Mouse (Mus musculus) thymus, postnatal 10 days (tissue): Measurements from ENCODE around the gene Slc2a4.
A peak's percentile ranks its signal among the peaks of the same experiment; 100 is the strongest.

Experiments
- DNase-seq, 2 experiments: peaks; one replicate each; pipeline ENCODE4 v3.0.0; 2021; ENCODE audit warnings: low spot score in 2 of 2

The Slc2a4 gene

DNA sequence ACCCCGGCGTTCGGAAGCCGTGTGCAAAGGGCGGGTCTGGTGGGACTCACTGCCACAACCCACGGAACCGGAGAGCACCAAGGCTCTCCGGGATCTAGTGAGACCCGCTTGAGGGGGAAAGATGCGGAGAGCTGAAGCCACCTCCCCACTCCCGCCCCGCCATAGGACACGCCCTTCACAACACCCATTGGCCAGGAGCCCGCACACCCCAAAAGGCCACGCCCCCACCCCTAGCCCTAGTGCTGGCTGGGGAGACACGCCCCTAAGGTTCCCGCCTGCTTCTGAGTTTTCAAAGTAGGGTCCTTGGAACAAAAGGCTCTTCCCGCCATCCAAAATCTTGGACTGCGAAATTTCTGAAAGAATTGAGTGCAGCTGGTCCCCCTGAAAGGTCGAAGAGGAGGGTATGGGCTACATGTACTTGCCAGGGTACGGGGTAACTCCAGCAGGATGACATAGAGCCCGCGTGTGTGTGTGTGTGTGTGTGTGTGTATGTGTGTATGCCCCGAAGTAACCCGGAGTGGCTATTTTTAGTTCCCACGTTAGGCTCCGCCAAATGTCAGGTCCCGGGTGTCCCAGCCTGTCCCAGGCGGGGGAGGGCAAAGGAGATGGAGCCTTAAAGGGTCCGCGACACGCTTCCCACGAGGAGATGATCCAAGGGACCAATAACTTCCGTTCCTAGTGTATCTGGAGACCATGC lies at the start of gene Slc2a4:
Slc2a4 (minus strand) TSS at position 123 of the 697 bp plus-strand sequence.
- peak; percentile 91 to 95 for DNase-seq

DNA sequence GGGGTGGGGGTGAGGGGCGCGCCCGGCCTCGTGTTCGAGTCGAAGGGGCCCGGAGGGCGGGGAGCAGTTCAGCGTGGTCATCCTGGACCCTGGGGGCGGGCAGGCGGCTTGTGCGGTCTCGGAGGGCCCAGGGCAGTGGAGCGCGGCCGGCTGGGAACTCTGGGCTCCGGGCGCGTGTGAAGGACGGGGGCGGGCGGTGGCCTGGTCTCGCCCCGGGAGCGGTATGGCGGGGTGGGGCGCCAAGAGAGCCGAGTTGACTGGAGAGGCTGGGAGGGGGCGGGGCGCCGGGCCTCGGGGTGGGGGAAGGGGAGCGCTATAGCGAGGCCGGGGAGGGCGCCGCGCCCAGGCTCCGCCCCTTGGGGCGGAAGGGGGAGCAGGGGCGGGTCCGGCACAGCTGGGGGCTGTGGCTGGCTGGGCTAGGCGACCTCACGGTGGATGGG lies 49.1 kb upstream of the Slc2a4 start:
- DNase-seq: peak; percentile 85 to 94

DNA sequence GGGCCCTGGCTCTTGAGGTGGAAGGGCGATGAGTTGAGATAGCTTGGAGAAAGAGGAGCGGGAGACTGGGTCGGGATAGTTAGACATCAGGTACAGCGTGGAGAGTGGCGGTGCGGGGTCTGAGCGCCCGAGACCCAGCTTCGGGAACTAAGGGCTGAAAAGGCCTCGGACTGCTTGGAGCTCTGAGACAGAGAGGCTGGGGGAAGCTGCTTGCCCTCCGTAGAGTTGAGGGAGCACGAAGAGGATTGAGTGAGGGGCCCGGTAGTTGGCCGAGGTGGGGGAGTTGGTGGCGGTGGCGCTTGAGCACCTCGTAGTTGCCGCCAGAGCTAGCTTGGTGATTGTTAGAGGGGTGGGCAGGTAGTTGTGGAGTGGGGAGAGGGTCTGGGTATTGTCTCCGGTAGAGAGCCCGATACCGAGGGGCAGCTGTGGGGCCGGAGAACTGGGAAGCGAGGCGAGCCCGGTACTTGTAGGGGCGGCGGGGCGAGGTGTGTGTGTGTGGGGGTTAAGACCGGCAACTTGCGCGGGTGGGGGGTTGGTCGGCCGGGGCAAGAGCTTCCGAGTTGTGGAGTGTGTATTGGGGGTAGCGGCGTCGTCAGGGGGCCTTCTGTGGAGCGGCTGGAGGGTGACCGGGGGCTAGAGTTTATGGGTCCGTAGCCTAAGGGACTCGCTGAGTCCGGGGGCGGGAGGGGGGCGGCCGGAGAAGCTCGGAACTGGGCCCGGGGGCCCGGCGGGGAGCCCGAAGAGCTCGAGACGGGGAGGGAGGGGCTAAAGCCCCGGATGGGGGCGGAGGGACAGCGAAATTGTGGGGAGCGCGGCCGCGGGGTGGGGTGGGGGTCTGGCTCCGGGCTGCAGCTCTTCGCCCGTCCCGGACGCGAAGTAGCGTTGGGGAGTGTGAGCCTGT lies 48.4 kb upstream of the Slc2a4 start:
- DNase-seq: peak; percentile 59 to 69

DNA sequence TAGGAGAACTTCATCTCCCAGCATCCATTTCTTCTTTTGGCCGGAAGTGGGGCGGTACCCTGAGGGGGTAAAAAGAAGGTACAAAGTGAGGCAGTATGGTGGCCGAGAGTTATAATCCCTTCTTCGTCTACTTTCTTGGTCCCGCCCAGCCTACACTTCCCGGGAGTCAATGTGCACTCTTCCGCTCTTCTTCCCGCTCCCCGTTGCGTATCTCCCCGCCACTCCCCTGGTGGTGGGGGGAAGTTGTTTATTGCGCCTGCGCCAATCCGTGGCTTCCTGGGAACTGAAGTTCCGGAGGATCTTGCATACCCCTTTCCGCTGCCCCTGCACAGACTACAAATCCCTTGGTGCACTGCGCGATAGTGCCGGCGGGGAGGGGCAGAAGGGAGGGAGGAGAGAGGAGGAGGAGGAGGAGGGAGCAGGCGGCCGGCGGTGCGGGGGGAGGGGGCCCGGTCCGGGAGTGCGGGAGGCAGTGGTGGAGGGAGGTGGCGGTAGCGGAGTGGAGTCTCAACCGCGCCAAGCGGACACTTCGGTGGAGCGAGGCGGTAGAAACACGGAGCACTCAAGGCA lies 47.5 kb upstream of the Slc2a4 start, which contains the start of gene Phf23:
Phf23 (plus strand) TSS at position 387 of the 570 bp plus-strand sequence.
- peak; percentile 95 to 99 for DNase-seq

DNA sequence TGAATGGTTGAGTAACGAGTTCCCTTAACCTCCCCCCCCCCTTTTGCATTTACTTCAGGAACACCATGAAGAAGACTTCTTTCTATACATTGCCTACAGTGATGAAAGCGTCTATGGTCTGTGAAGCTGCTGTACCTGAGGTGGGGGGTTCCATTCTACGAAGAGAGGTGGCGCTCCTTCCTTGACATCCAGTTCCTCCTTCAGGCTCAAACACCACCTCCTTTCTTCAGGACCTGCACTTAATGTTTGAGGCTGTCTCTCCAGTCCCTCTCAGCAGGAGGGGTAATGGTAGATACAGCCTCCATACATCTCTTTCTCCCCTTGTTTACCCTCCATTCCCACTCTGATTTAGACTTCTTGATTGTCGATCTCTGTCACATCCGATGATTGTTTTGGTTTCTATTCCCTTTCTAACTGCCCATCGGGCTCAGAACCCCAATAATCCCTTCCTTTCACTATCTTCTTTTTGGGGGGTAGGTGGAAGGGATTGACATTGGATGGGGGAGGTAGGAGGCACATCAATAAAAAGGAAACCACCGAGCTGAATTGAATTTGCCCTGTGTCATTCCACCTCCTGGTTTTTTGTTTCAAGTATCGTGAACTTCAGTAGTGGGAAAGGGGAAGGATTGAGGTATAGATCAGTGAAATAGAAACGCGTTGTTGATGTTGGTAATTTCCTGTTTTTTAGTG lies 46.6 kb upstream of the Slc2a4 start:
- no peak for DNase-seq

DNA sequence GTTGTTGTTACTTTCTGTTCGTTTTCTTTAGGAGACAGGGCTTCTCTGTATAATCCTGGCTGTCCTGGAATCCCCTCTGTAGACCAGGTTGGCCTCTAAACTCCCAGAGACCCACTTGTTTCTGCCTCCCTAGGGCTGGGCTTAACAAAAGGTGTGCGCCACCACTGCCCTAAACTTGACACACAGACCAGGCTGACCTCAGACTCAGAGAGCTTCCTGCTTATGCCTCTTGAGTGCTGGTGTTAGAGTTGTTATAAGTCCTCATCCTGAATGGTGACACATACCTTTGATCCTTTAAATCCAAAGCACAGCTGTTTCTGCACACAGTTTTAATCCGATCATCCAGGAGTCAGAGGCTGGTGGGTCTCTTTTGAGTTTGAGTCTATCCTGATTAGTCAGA lies 44.9 kb upstream of the Slc2a4 start:
- DNase-seq: no peak

DNA sequence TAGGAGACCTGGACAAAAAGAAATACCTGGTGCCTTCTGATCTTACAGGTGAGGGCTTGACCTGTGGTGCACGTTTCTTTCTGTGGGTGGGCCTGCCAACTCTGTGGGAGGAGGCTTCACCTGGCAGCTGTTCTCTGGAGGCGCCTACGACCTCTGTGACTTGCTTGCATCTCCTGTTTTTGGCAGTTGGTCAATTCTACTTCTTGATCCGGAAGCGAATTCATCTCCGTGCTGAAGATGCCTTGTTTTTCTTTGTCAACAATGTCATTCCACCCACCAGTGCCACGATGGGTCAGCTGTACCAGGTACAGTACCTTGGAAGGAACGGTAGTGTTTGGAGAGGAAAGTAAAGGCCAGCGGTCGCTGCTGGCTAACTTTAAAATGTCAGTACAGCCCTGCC lies 44.4 kb upstream of the Slc2a4 start:
- DNase-seq: no peak

DNA sequence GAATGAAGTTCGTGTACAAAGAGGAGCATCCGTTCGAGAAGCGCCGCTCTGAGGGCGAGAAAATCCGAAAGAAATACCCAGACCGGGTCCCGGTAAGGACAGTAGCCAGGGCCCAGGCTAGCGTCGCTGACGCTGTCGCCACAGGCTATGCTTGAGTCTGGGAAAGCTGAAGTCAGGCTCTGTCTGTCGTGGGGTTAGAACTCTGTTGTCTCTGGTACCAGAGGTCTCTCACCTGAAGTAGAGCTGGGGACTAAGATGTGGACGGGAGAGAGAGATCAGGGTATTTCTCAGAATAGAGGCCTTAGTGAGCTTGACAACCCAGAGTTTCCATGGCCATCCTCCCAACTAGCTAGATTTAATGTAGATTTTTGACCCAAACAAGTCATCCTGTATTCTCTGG lies 43.7 kb upstream of the Slc2a4 start:
- no peak for DNase-seq

DNA sequence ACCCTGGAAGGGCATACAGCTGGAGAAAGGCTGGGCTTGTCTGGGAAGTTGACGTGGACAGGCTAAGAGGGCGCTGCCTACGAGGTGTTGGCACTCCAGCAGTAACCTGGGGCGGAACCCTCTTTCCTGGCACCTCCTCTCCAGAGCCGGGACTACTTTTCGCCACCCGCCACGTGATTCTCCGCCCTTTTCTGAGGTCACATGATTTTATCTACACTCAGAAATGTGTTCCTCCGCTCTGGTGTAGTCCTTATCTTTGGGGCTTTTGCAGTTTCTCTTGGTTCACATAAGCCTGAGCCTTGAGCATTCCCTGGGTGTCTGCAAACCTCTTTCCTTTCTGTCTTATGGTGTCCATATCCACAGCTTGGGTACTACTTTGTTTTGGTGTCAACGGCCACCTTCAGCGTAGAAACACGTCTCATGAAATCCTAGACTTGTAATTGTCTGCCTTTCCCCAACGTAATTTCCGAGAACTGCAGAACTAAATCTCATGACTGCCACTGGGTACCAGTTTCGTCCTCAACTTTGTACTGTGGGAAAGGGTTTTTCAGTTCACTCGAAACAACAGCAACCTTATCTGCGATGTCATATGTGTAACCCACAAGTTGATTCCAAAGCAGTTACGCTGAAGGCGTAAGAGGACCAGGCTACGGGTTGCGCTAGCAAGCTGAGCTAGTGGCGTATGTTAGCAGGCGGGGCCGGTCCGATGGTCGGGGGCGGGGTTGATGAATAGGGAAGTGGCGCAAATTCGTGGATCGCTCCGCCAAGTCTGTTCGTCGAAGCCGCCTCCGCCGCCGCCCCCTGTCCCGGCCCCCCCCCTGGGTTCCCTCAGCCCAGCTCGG lies 43.1 kb upstream of the Slc2a4 start, which contains the start of gene Gabarap:
Gabarap (plus strand) TSS at position 294 of the 842 bp plus-strand sequence.
- peak; percentile 92 for DNase-seq

DNA sequence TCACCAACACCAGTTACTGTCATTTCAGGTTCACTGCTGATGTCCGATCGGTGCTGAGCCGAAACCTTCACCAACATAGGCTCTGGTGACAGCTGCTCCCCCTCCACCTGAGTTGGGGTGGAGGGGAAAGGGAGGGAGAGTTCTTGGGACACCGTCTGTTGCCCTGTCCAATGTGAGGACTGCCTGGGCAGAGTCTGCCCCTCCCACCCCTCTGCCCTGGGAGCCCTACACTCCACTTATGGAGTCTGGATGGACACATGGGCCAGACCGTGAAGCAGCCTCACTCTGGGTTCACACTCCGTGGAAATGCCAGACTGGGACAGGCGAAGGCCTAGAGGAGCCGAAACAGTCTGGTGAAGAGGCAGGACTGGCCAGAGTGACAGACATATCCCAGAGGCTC lies 42.0 kb upstream of the Slc2a4 start:
- DNase-seq: no peak

DNA sequence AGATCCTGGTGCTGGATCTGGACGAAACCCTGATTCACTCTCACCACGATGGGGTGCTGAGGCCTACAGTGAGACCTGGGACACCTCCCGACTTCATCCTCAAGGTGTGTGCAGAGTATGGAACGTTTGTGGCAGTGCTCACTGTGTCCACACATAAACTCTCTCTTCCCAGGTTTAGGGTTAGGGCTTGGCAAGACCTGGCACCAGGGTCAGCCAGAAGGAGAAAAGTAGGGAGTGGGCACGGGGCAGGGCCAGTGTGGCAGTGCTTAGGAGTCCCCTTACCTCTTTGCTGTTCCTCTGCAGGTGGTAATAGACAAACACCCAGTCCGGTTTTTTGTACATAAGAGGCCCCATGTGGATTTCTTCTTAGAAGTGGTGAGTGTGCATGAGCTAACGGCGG lies 36.4 kb upstream of the Slc2a4 start:
- no peak for DNase-seq

DNA sequence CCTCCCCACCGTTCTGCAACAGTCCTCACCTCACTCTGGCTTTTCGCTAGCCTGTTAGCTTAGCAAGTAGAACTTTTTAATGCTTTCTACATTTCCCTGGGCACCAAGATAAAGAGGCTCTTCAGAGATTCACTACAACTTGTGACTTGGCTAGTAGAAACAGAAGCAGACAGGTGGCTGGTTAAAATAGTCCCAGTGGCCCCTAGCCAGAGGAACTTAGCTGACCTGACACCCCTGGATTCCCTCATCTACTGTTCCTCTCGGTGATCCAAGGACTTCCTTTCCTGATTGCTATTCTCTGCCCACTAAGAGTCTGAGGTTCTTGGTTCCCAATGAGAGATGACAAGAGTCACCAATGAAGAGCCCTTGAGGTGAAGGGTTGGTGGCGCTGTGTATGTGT lies 35.4 kb upstream of the Slc2a4 start:
- DNase-seq: no peak

DNA sequence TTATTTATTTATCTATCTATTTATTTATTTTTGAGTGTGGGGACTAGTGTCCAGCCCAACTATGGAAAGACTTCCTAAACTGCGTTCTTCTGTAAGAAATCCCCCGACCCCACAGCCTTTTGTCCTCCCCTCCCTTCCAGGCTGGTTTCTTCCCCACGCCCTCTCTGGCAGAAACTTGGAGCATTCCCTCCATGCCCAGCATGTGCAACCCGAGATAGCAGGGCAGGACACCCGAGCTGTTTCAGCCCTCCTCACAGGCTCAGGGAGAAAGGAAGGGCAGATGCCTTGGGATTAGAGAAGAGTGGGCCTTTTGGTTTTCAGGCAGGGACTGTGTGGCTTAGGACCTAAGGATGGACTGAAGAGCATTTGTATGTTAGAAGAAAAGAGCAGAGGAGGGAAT lies 34.9 kb upstream of the Slc2a4 start:
- no peak for DNase-seq

DNA sequence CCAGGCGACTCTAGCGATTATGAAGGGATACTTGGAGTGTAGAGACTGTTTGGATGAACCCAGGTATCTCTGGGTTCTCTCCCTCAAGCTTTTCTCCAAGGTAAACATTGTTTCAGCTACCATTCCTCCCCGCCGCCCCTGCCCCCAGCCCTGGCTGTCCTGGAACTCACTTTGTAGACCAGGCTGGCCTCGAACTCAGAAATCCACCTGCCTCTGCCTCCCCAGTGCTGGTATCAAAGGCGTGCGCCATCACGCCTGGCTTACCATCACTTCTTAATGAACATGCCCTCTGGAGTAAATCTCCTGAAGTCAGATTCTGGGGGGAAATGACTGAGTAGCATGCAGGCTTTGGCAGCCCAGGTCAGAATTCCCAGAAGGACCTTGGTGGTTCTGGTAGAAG lies 34.2 kb upstream of the Slc2a4 start, which contains the start of gene Elp5:
Elp5 (minus strand) TSS at position 293 of the 400 bp plus-strand sequence.
- DNase-seq: no peak

DNA sequence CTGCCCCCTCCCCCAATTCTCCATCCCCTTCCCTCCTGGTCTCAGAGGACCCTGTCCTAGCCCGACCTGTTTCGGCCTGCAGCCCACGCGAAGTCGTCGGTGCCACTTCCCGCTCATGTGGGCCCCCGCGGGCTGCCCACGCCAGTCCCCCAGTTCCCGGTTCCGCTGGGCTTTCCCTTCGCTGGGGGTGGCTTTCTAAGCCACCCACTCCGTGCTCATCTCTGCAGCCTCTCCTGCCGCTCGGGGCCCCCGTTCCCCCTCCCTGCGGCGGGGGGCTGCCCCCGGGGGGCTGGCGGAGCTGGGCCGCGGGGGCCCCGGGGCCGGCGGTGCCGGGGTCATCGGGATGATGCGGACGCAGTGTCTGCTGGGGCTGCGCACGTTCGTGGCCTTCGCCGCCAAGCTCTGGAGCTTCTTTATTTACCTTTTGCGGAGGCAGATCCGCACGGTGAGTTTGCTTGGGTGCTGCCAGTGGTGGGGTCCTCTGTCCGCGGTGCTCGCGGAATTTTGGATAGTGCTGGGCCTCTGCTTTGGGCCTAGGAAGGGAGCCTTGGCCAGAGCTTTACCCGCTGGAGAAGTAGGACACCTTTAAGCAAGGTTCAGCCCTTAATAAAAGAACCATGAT lies 33.3 kb upstream of the Slc2a4 start, which contains the start of gene Ctdnep1:
Ctdnep1 (plus strand) TSS at position 16 of the 622 bp plus-strand sequence.
- DNase-seq: peak in 1 of 2 experiments; percentile 31

DNA sequence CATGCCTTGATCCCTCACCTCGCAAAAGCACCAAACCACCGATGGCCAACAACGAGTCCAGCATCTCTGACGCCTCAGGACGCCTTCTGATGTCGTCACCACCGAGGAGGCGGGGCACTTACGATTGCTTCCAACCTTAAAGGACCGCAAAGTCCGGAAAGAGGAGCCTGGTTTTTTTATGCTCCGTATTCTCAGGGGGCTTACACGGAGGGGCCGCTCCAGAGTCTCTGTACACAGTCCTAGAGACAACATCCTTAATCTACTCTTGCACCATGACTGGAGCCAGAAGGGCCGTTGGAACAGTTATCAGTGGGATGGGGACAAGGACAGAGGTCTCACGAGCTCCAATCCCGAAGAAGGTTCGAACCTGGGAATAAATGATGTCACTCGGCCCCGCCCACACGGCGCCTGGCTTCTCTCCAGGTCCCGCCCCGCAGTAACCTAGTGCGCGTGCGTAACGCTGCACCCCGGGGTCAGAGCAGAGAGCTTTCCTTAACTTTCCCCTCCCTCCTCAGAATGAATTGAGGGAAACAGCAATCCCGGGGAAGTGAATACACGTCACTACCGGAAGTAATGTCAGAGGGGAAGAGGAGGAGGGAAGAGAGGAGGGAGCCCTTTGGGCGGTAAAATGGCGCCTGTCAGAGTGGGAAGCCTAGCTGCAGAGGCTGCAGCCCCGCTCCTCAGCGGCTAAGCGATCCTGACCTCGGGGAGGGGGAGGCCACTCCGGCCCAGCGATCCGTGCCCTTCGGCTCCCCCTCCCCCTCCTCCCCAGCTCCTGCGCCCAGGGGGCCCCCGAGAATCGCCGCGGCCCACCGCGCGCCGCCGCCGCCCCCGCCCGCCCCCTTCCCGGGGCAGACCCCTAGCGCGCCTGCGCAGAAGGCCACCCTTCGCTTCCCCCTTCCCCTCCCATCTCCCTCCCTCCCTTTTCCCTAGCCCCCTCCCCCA lies 32.5 kb upstream of the Slc2a4 start:
- DNase-seq: peak; percentile 85 to 87

DNA sequence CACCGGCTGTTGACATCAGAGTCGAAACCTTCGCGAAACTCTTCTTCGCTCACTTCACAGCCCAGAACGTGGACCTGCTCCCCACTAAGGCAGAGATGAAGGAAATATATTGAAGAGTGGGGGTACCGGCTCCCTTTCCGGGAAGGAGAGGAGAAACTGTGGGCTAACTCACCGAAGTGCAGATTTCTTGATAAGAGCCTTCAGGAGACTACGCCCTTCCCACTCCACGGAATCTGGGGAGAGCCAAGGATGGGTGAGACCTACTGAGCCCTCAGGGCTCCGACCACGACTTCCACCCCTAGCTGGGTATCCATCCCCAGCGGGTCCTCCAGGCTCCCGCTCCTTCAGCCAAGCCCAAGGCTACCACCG lies 31.8 kb upstream of the Slc2a4 start:
- no peak for DNase-seq

DNA sequence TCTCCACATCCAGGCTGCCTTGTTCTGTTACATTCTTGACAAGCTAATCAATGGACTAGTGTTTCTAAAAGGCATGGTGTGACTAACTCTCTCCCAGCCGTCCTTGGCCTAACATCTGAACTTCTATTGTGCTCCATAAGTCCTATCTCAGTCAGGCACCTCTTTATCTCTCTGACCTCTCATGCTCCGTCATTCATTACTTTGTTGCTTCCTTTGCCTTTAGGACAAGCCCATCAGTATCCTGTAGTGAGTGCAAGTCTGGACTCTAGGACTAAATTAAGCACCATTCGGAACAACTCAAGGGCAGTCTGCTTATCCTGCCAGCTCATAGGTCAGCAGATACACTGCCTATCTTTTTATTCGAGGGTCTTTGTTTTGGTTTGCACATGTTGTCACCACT lies 28.3 kb upstream of the Slc2a4 start:
- DNase-seq: no peak

DNA sequence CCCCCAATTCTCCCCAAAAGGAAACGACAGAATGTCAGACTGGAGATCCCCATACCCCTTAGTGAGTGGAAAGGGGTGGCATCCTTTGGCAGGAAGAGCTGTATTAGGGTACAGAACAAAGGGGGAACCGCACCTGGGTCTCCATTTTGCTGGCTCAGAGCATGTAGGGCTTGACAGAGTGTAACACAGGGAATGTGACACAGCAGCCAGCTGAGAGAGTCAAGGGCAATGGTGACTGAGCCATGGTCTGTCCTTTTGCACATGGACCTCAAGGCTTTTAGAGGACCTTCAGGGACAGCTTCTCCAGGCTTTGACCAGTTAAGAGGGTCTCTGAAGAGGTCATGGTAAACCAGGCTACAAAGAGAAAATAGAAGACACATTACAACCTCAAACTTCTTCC lies 26.9 kb upstream of the Slc2a4 start:
- no peak for DNase-seq
